Mouse (Mus musculus) cerebellum, adult 2 months (tissue): ENCODE results near the gene Vmn1r89.

Experiments
- CTCF ChIP-seq: fragments of 200-500 bp; IDR thresholded peaks from 2 replicates; pipeline ENCODE4 v1.5.1; 2011; ENCODE audit warnings: low read depth, mild to moderate bottlenecking, control low read depth, low read length, moderate library complexity, borderline replicate concordance; ENCODE audit not compliant: insufficient read depth
- POLR2A ChIP-seq: fragments of 200-500 bp; IDR thresholded peaks from 2 replicates; pipeline ENCODE4 v1.6.1; 2011; ENCODE audit warnings: low read length, control low read depth, borderline replicate concordance; ENCODE audit not compliant: insufficient read depth

DNA sequence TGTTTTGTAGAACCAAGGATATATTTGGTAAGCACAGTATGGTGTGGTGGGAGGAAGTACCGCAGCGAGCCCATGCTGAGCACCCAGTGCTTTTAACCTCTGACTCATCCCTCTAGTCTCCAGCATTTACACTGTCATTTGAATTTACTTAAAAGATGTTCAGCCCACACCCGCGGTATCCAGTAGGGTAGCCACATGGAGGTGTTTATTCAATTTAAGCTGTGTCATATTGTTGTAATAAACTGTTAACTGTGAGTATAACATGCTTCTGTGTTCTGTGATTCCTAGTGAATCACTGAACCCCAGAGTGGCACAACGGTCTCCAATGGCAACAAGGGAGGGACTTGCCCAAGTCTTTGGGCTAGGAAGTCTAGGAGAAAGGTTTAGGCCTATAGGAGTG, 51.0 kb downstream of the Vmn1r89 start:
- TF ChIP-seq POLR2A (no peak), CTCF (no peak)
